Mouse (Mus musculus): ENCODE measurements around the gene Noa1.

The Noa1 gene

DNA sequence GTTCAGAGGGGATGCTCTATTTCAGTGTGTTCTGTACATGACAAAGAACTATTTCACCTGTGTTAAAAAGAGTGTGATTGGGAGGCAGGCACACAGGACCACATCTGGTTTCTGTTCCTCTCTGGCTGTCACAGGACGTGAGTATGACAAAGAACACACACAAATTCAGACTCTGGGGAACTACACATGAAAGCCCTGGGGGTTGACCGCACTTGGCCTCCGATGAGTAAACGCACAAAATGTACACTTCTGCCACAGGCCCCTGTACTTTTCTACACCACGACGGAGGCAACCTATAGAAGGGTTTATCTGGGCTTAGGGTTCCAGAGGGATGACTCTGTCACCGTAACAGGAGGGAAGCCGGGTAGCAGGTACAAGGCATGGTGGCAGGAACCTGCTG, 20.2 kb downstream of the Noa1 start:
- DNase-seq: no peak

DNA sequence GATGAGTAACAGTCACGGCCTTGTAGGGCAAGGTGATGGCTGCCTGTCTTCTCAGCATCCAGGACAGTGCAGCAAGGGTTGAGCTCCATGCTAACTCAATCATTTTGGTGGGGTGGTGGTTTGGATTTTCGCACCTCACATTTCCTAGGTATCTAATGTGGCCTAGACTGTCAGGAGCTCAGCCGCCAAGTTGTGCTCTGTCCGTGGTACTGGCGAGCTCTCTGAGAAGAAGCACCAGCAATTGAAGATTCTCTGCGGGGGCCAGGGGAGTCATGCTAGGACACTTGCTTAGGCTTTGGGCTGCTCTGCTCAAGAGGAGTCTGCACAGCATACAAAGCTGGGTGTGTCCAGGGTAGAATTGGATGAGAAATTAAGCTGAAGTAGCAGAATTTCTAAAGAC, 22.0 kb downstream of the Noa1 start:
- DNase-seq: no peak

DNA sequence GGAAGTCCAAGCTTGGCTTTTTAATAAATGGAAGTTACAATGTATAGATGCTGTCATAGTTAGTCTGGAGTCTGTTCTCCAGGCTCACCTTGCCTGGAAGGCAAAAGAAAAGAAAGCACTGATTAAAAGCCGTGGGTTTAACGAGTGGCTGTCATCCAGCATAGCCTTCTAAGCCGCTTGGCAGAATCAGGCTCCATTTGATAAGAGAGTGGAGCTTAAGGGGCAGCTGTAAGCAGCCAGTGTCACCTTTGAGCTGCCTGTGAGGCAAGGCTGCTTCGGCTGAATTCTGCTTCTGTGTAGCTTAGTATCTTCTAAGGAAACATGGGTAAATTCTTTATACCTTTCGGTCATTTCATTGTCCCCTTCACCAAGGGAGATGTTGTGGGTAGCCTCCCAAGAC, 23.0 kb downstream of the Noa1 start:
- DNase-seq: no peak

DNA sequence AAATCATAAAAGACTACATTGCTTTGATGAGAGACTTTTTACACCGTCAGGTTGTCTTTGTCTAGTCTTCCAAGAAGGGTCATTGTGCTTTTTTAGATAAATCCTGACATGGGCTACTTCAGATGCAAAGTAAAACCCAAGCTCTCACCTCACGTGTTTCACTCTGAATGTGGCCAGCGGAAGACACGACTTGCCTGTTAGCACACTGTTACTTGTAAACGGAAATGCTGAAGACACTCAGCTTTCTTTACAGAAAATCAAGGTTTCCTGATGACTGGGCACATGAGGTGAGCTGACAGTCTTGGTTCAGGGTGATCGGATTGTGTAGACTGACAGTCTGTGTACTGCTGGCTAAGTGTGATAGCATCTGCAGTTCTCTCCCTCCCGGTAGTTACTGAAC, 24.2 kb downstream of the Noa1 start:
- no peak for DNase-seq

DNA sequence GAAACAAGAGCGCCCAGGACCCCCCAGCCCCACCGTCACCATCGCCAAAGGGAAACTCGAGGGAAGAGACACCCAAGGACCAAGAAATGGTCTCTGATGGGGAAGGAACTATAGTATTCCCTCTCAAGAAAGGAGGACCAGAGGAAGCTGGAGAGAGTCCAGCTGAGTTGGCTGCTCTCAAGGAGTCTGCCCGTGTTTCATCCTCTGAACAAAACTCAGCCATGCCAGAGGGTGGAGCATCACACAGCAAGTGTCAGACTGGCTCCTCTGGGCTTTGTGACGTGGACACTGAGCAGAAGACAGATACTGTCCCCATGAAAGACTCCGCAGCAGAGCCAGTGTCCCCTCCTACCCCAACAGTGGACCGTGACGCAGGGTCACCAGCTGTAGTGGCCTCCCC, 27.6 kb downstream of the Noa1 start:
- DNase-seq: no peak

DNA sequence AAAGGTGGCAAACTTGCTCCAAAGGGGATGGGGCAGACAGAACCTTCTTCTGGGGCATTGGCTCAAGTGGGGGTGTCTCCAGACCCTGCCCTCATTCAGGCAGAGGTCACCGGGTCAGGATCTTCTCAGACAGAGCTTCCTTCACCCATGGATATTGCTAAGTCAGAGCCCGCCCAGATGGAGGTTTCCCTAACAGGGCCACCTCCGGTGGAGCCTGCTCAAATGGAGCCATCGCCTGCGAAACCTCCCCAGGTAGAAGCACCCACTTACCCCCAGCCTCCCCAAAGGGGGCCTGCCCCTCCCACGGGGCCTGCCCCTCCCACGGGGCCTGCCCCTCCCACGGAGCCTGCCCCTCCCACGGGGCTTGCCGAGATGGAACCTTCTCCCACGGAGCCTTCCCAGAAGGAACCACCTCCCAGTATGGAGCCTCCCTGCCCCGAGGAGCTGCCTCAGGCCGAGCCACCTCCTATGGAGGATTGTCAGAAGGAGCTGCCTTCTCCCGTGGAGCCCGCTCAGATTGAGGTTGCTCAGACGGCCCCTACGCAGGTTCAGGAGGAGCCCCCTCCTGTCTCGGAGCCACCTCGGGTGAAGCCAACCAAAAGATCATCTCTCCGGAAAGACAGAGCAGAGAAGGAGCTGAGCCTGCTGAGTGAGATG, 28.2 kb downstream of the Noa1 start:
- no peak for DNase-seq

DNA sequence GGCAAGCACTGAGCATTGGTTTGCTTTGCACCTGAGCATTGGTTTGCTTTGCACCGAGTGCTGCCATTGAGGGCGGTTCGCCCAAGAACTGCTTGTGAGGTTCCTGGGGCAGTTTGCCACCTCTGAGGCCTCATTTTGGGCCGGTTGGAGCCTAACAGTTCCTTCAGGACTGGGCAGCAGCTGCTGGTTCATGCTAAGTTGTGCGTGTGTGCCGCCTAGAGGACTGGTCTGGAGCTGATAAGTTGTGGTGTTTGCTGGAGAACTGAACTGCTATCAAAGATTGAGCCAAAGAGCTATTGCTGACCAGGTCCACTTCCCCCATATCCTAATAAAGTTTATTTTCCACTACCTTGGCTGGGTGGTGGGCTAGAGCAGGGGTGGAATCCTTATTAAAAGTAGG, 32.7 kb downstream of the Noa1 start:
- no peak for DNase-seq

DNA sequence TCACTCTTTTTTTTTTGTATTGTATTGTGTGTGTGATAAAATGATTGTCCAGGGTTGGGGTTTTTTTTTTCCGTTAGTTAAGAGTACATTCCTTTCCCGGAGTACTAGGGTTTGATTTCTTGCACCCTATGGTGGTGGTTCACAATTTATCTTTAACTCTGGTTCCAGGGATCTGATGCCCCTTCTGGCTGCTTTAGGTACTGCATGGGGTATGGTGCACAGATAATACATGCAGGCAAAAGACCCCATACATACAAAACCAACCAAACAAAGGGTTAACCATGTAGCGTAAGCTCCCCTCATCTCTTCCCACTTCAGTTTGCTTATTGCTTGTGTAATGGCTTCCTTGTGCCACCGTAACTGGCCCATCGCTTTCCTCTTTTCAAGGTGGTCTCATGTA, 33.9 kb downstream of the Noa1 start:
- peak in 1 of 2 experiments; percentile 40 for DNase-seq

DNA sequence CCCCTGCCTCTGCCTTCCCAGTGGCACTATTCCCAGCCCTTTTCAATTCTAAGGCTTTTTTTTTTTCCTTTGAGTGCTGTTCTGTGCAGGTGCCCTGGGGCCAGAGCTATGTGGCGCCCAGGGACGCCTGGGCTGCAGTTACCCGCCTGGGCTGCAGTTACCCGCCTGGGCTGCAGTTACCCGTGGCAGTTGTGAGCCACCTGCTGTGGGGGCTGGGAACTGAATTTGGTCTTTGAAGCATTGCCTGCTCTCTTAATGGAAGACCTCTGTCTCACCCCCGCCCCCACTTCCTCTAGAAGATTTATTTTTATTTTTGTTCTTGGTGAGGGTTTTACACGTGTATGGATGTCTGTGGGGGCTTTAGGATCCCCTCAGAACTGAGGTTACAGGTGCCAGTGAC, 36.7 kb downstream of the Noa1 start:
- DNase-seq: no peak

DNA sequence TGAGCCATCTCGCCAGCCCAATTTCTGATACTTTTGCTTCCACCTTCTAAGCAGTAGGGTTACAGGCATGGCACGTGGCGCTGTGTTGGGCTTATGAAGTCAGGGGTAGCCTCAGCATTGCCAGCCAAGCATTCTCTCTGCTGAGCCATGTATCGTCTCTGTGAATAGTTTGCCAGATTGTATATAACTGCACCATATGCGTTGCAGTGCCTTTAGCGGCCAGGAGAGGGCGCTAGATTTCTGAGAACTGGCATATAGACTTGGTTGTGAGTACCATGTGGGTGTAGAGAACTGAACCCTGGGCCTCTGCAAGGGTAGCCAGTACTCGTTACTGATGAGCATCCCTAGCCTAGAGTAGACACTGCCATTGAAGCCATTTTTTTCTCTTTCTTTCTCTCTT, 40.5 kb downstream of the Noa1 start:
- no peak for DNase-seq

DNA sequence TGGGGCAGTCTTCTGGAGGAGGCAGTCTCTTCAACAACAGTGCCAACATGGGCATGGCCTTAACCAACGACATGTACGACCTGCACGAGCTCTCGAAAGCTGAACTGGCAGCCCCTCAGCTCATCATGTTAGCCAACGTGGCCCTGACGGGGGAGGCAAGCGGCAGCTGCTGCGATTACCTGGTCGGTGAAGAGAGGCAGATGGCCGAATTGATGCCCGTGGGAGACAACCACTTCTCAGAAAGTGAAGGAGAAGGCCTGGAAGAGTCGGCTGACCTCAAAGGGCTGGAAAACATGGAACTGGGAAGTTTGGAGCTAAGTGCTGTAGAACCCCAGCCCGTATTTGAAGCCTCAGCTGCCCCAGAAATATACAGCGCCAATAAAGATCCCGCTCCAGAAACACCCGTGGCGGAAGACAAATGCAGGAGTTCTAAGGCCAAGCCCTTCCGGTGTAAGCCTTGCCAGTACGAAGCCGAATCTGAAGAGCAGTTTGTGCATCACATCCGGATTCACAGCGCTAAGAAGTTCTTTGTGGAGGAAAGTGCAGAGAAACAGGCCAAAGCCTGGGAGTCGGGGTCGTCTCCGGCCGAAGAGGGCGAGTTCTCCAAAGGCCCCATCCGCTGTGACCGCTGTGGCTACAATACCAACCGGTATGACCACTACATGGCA, 41.8 kb downstream of the Noa1 start:
- no peak for DNase-seq

DNA sequence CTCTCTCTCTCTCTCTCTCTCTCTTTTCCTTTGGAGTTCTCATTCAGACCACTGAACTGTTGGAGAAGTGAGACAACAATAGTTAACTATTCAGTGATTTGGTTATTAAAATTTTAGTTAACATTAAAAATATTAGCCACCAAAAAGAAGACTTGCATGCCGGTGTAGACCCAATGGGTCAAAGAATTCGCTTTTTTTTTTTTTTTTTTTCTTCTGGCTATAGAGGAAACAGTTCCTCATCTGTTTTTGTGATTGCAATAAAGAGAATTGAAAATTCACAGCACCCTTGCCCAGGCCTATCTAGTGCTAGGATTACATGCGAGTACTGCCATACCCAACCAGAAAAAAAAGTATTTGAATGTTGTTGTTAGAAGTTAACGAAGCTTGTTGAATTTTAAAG, 42.4 kb downstream of the Noa1 start:
- no peak for DNase-seq

DNA sequence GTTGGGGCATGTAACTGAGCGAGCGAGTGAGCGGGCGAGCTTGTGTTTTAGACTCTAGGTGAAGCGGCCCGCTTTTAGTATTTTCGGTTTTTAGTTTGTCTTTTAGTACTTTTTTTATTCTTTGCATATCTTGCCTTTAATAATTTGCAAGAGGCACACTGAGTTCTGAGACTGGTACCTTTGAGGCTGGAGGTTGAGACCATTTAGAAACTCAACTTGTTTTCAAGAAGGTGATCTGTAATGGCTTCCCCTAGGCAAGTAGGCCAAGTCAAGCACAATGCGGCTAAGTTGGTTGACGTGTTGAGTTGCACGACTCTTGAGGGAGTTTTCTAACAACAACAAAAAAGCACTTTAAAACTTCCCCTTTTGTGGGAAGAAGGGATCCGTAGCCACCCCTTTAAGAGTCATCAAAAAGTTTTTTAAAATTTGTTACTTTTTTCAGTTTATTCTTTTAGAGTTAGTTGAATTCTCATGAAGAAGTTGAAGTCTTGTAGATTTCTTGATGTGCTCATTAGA, 42.9 kb downstream of the Noa1 start:
- DNase-seq: no peak

DNA sequence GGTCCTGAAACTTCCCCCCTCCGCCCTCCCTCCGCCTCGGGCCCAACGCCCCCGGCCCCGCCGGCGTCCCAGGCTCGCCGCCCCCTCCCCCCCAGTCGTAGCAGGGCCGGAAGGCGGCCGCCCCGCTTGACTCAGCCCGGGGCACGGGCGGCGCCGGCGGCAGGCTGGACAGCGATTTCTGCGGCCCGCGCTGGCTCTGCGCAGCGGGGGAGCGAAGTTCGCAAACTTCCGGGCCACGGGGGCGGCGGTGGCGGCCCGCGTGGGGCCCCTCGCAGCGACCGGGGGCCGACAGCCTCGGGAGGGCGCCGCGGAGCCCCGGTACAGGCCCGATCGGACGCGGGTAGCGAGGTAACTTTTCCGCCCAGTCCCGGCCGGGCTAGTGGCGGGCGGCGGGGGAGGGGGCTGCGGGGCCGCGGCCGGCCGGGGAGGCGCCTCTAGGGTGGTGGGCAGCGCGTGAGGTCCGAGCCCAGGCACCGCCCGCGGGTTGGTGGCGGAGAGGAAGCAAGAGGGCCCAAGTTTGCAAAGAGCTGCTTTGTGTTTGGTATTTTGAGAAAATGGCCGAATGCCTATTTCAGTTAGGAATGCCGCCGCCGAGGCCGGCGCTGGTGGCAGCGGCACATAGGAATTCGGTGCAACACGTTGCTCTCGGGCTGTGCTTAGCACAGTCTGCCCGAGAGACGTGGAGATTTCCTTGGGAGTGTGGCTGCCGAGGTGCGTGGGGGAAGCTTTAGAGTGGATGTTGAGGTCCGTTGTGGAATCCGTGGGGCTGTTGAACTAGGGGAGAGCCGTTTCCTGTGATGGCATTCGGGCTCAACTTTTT, 43.6 kb downstream of the Noa1 start:
- DNase-seq: peak in 1 of 2 experiments; percentile 52

DNA sequence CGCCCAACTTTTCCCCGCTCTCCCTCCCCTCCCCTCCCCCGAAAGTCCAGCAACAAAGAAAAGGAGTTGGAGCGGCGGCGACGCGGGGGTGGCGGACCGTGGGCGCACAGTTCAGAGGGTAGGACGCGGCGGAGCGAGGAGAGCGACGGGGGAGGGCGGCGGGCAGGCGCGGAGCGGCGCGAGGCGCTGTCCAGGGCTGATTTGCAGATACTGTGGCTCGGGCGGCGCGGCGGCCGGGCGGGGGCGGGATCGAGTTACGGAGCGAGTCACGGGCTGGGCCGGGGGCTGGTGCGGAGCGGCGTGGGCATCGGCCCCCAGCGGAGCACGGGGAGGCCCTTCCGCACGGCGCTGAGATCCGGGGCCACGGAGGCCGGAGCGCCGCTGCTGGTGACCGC, 44.2 kb downstream of the Noa1 start:
- DNase-seq: peak; percentile 54 to 68

DNA sequence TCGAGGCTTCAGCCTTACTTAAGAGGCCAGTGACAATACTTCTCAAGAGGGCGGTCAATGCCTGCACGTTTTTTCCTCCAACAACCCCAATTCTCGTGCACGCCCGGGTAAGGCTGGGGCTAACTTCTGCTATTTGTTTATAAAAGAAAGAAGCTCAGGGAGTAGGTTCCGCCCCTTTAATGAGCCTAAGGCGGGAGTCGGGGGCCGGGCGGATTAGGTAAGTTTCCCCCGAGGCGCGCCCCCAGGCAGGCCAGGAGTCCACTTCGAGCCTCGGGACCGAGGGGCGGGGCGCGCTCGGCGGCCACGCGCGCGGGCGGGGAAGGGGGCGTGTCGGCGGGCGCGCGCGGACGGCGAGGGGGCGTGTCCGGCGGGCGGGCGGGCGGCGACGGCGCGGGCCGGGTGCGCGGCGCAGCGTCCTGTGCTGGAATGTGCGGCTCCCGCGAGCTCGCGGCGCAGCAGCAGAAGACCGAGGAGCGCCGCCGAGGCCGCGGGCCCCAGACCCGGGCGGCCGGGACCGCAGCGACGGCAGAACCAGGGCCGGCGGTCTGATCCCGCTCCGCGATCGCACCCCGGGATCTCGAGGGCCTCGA, 44.7 kb downstream of the Noa1 start, which contains the start of gene Rest:
Gene Rest, plus strand, starts transcription at position 411 of the 590 bp plus-strand sequence.
- peak; percentile 85 to 89 for DNase-seq

DNA sequence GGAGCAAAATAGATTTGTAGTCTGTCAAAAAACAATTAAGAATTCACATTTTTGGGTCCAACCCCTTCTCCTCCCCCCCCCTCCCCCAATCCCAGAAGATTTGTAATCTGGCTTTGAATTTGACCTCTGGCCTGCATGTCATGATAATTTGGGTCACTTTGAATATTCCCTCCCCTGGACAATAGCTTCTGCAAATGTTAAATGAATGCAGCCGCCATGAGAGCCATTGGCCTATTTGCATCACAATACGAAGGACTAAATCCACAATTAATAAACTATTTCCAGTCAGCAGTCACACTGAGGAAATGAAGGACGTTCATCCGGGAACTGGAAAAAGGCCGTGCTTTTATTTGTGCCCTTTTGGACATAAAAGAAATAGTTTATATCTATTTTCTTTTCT, 47.8 kb downstream of the Noa1 start:
- DNase-seq: no peak

DNA sequence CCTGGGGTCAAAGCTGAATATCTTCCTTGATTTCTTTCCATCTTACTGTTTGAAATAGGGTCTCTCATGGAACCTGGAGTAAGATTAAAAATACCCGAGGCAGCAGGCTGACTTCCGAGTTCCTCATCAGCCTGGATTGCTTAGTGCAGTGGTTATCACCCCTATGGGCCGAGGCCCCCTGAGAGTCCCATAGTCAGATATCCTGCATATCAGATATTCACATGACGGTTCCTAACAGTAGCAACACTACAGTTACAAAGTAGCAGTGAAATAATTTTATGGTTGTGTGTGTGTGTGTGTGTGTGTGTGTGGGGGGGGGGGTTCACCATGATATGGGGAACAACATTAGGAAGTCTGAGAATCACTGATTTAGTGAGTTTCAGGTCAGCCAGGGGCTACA, 48.7 kb downstream of the Noa1 start:
- DNase-seq: no peak

DNA sequence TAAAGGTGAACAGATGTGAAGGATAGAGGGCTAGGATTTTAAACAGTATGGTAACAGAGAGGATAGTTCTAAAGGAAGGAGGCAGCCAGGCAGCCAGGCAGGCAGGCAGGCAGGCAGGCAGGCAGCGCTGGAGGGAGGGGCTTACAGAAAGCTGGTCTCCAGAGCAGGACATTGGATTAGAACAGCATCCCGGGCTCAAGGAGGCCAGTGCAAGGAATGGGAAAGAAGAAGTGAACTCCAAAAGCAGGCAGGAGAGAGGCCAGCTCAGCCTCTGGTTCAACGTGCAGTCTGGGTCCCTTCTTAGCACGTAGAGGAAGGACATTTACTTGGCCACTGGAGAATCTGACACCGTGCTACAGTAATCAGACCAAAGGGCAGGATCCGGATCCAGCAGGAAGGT, 49.7 kb downstream of the Noa1 start:
- DNase-seq: no peak

DNA sequence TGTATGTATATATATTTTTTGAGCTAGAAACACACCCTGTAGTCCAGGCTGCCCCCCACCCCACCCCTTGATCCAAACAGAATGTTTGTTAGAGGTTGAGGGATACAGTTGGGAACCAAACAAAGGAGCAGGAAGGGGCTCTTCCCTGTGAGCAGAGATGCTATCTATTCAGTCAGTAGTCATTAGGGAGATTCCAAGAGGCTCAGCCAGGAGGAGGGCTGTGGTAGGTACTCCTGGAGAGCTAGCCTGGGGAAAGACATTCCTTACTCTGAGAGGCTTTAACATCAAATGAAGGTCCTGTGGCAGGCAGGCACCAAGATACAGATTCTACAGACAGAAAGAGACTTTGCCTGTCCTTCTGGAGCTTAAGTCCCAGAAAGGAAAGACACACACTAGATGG, 50.6 kb downstream of the Noa1 start:
- no peak for DNase-seq

DNA sequence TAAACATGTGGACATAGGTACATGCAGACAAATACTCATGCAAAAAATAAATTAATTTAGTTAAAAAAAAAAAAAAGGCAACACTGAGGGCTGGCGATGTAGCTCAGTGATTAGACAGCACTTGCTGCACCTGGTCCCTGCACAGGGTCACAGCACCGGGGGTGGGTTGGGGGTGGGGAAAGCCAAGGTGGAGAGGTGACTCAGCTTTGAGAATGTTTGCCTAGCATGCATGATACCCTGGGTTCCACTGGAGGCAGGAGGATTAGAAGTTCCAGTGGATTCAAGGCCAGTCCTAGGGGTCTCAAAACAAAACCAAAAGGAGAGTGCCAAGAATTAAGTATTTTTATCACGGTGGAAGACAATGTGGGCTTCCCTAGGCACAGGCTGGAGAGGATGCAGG, 52.3 kb downstream of the Noa1 start:
- no peak for DNase-seq

DNA sequence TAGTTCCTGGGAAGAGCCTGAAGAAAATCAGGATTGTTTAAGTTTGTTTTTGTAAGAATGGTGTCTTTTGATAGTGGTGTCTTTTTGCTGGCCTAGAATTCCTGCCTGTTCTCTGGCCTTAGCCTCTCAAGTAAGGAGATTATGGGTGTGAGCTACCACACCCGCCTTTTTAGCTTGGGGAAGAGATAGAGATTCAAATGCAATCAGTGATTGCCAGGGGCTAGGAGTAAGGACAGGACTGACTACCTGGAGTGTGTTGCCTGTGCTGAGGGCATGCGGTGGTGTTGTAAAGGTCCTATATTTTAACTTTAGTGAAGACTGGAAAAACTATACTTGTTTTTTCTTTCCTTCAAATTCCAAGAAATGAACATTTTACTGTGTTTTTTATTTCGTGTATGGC, 55.5 kb downstream of the Noa1 start:
- no peak for DNase-seq

DNA sequence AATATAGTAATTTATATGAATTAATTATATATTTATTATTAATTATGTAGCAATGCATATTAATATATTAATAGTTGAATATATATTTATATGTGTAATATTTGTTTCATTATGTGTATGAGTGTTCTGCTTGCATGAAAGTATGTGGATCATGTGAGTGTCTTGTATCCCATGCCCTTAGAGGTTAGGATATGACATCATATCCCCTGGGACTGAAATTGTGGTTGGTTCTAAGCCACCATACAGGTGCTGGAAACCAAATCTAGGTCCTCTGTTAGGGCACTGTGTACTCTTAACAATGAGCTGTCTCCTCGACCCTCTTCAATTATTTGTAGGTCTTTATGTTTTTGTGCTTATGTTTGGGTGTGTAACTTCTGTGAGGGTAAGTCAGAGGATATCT, 56.7 kb downstream of the Noa1 start:
- no peak for DNase-seq

Measured in kidney, adult 8-10 months (tissue).